Mouse (Mus musculus): ENCODE results near the gene Swt1.
"Not testable (repeated sequence)": the region's sequence is repeated elsewhere in the genome, so short reads cannot be mapped to it uniquely, and the experiment has no call there.

Swt1 gene

DNA sequence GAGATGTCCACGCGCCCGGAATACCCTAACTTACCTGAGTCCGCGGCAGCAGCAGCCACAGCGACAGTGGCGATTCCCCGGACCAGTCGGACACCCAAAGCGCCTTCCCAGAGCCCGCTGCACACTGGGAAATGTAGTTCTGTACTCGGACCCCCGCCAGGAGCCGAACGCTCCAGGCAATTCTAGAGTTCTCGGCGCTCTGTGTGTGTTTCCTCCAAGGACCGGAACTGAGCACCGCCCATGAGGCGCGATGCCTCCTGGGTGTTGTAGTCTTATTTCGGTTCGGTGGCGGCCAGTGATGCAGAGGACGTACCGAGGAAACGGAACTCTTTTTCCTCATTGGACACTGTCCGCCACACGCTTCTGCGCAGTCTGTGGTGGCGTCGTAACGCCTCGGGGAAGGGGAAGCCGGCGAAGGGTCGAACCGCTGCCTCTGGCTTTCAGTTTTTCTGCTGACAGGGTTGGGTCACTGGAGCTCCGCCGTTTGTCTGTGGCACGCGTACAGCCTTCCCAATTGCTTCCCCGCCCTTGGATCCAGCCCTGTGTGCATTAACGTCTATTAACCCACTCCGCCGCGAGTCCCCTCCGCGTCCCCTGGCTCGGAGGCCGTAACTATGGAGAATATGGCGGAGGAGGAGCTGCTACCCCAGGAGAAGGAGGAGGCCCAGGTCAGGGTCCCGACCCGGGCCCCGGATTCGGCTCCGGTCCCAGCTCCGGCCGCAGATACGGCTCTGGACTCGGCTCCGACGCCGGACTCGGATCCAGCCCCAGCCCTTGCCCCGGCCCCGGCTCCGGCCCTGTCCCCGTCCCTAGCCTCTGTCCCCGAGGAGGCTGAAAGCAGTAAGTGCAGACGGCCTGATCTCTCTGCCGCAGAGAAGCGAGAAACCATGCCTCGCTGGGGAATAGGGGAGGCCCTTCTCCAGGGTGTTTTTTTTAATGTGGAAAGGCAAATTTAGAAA lies at the start of gene Swt1, which contains the start of gene Trmt1l:
TSS of gene Swt1 (minus strand) at position 193 of the 959 bp plus-strand sequence.
TSS of gene Trmt1l (plus strand) at position 280 of the 959 bp plus-strand sequence.
- peak; percentile 98 for DNase-seq (ENCODE audit: low spot score)

DNA sequence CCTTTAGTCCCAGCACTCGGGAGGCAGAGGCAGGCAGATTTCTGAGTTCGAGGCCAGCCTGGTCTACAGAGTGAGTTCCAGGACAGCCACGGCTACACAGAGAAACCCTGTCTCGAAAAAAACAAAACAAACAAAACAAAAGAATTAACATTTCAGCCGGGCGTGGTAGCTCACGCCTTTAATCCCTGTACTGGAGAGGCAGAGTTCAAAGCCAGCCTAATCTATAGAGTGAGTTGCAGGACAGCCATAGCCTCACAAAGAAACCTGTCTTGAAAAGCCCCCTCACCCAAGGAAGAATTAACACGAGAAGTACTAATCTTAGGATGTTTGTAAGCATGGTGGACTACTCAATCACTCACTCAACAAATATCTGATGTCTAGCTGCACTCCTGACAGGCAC lies 44.1 kb upstream of the Swt1 start:
- DNase-seq (ENCODE audit: low spot score) = not testable (repeated sequence)

- DNase-seq (ENCODE audit: low spot score) = no peak
These were observed 43.2 kb upstream of the Swt1 start for GRCm38 (mm10) chr1:151471429-151471828.

DNA sequence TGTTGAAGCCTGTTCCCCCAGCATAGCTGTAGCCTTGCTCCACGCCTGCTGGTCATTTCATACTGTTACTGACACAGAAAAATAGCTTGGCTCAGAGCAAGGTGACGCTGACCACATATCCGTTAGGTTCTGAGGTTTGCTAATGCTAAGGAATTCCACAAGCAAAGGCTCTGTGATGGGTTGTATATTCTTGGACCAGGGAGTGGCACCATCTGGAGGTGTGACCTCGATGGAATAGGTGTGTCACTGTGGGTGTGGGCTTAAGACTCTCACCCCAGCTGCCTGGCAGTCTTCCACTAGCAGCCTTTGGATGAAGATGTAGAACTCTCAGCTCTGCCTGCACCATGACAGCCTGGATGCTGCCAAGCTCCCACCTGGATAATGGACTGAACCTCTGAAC lies 38.3 kb upstream of the Swt1 start:
- DNase-seq (ENCODE audit: low spot score) = no peak

GRCm38 (mm10) chr1:151464914-151465313 lies 36.7 kb upstream of the Swt1 start:
- no peak for DNase-seq (ENCODE audit: low spot score)

DNA sequence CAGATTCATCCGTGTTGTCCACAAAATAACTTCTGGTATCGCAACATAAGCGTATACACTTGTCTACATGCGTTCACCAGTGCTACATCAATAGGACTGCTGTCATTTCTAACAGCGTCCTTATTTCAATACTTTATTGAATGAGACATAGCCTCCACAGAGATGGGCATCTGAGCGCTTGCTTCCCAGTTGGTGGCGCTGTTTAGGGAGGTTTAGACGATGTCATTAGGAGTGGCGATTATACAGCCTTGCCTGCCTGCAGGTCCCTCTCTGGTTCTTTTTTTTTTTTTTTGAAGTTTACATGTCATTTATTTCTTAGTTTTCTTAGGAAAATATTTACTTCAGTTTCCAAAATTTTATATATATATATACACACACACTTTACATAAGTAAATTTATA lies 33.0 kb upstream of the Swt1 start:
- DNase-seq (ENCODE audit: low spot score) = no peak

DNA sequence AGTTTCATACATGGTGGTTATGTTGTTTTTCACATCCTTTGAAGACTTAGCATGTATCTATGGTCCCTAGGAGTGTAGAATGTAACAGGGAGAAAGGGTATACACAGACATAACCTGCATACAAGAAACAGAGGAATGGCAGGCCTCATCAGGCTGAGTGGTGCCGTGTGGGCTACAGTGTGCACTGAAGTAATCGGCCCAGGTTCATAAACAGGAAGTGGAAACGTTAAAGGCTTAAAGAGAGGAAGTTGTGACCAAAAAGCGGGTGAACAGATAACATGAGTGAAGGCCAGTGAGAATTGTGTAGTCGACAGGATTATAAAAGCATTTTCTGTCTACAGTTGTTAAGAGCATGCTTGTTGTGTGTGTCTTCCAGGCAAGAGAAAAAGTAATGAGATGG lies 28.8 kb upstream of the Swt1 start:
- no peak for DNase-seq (ENCODE audit: low spot score)

DNA sequence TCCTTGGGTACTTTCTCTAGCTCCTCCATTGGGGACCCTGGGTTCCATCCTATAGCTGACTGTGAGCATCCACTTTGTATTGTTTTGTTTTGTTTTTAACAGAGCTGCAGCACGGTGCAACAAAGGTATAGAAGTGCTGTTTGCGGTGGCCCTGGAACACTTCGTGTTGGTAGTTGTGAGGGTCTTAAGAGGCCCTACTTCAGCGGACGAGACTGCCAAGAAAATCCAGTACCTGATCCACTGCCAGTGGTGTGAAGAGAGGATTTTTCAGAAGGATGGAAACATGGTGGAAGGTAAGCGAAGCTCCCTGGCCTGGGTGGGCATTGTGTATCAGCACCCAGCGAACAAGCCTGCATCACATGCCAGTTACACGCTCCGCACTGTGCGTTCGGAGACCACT lies 23.7 kb upstream of the Swt1 start:
- no peak for DNase-seq (ENCODE audit: low spot score)

DNA sequence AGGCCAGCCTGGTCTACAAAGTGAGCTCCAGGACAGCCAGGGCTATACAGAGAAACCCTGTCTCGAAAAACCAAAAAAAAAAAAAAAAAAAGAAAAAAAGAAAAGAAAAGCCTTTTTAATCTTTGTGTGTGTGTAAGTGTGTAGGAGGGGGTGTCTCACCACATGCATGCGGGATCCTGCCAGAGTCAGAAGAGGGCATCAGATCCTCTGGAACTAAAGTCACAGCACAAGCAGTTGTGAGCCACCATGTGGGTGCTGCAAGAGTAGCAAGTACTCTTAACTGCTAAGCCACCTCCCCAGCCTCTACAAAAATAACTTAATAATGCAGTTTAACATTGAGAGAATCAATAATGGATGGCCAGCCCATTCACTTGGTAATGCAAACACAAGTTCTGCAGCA lies 22.6 kb upstream of the Swt1 start:
- DNase-seq (ENCODE audit: low spot score) = no peak

- no peak for DNase-seq (ENCODE audit: low spot score)
These were observed 21.6 kb upstream of the Swt1 start for GRCm38 (mm10) chr1:151449866-151450265.

- DNase-seq (ENCODE audit: low spot score) = peak; percentile 62
These were observed 7.2 kb upstream of the Swt1 start for GRCm38 (mm10) chr1:151435431-151435830.

DNA sequence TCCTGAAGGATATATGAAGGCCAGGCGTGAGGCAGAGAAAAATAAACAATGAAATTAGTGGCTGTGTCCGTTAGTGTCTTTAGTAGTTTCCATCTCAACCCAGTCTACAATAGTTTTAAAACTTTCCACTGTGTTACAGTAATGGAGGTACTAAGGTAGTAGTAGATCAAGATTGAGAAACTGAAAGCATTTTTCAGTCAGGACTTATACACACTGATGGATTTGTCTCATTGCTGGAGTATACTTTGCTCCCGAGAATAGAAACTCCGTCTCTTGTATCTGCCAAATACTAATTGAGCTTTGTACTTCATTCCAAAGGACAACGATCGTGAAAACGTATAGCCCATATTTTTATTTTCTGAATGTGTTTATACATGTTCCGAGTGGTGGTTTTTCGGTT lies 1.1 kb upstream of the Swt1 start:
- no peak for DNase-seq (ENCODE audit: low spot score)

DNA sequence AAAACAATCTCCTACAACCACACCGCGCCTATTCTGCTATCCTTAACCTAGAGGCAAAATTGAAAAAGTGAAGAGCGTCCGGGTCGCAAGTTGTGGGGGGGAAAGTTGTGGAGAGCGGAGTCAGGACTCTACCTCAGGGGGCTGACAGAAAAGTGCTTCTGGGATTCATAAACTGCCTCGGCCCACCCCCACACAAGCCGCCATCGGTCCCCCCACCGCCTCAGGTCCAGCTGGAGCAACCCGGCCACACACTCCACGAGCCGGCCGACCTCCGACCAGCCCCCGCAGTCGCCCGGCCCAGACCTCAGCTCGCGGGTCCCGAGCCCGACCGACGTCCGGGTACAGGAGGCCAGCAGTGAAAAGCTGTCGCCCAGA lies 380 bp downstream of the Swt1 start:
- no peak for DNase-seq (ENCODE audit: low spot score)

GRCm38 (mm10) chr1:151426947-151427600 lies 1.2 kb downstream of the Swt1 start:
- DNase-seq (ENCODE audit: low spot score) = no peak

DNA sequence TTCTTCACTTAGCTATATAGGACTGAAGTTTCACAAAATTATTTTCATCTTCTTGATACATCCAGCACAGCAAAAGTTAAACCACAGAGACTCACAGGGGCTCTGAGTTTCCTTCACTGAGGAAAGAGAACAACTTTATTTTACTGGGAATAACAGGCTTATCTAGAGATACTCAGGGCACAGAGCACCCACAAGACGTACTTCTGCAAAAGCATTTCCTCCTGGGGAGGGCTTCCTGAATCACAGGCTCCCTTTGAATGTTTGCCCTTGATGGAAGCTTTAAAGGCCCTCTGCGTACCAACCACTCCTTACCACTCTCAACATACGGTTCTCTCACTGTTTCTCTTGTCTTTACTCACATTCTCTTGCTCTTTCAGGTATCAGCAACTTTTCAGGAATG lies 6.1 kb downstream of the Swt1 start:
- DNase-seq (ENCODE audit: low spot score) = no peak

- no peak for DNase-seq (ENCODE audit: low spot score)
These were observed 18.4 kb downstream of the Swt1 start for GRCm38 (mm10) chr1:151409827-151410226.

DNA sequence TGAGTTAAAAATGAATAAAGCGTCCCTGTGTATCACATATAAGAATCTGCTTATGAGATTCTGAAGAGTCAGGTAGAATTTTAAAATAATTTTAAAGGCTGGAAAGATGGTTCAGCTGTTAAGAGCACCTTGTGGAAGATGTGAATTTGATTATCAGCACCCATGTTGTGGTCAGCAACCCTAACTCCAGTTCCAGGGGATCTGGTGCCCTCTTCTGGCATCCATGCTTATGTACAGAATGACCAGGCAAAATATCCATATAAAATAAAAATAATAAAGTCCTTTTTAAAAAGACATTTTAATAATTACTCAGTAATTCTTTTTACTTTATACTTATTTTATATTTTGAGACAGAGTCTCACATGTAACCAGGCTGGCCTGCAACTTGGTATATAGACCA lies 38.2 kb downstream of the Swt1 start:
- DNase-seq (ENCODE audit: low spot score) = no peak

DNA sequence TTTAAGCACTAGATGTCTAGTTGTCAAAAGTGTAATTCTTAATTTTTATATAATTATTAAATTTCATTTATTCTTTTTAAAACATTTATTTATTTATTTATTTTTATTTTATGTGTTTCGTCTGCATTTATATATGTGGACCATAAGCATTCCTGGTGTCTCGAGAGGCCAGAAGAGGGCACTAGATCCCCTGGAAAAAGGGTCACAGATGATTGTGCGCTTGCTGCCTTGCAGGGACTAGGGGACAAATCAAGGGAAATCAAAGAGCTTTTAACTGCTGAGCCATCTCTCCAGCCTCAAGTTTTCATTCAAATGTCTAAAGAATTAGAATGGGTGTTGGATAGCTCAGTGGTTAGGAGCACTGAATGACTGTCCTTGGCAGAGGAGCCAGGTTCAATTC lies 50.9 kb downstream of the Swt1 start:
- no peak for DNase-seq (ENCODE audit: low spot score)

DNA sequence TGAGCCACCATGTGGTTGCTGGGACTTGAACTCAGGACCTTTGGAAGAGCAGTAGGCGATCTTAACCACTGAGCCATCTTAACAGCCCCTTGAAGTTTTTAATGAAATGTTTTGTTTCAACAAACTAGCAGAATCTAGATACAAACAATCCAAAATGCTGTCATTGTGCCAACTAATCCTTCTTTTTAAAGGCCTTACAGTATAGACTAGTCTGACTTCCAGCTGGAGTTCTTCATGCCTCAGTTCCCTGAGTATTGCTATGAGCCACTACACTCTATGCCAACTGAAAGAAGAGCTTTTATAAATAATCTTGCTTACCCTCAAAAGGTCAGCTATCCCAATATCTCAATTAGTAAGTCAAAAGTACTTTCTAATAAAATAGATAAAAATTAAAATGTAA lies 55.4 kb downstream of the Swt1 start:
- no peak for DNase-seq (ENCODE audit: low spot score)

- no peak for DNase-seq (ENCODE audit: low spot score)
These were observed 56.7 kb downstream of the Swt1 start for GRCm38 (mm10) chr1:151371543-151371942.

DNA sequence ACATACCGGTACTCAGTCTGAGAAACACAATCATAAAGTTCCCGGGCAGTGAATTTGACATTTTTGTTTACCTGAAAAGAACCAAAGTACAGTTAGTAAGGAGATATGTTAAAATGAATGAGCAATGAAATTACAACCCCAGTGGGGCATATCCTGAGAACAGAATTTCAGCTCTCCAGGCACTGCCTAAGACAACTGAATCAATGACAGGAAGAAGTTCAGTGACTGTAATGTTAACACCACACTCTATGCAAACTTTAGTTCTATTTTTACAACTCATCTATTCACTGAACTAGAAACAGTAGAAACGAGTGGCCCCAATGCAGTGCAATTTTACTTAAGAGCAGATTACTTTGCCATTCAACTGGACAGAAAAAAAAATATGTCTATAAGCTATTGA lies 57.7 kb downstream of the Swt1 start:
- DNase-seq (ENCODE audit: low spot score) = no peak

DNA sequence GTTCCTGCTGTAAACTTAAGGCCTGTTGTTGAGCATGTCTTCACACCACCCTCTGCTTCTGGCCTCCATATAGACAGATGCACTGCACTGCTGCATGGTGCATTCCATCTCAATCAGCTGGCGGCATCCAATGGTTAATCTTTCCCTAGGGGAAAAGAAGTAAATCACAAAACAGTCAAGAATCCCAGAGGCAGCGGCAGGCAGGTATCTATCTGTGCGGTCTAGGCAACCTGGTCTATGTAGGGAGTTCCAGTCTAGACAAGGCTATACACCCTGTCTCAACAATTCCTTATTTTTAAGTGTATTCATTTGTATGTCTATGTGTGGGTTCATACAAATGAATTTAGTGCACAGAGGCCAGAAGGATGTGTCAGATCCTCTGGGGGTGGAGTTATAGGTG lies 59.8 kb downstream of the Swt1 start:
- DNase-seq (ENCODE audit: low spot score) = no peak

GRCm38 (mm10) chr1:151367721-151368324 lies 60.4 kb downstream of the Swt1 start:
- no peak for DNase-seq (ENCODE audit: low spot score)
